Mouse (Mus musculus) liver, embryonic 11.5 days (tissue): ENCODE data around the gene Fam205c. TPM values are rescaled to one million over a fixed set of nuclear protein-coding genes. Genes with fewer than 3 reads are reported as not detected.

Experiments used
- ATAC-seq: fragments of 200-750 bp; cut with Nextera tagmentation; replicated peaks from 2 replicates; pipeline ENCODE4 v1.8.0; 2017; ENCODE audit warnings: moderate number of reproducible peaks, mild to moderate bottlenecking, moderate TSS enrichment, moderate library complexity; ENCODE audit not compliant: low FRiP score
- DNase-seq: peaks from one replicate; pipeline ENCODE4 v3.0.0-alpha.2; 2017; ENCODE audit warnings: low spot score
- H3K27ac ChIP-seq: fragments of 300-500 bp; sonication (generic); 2 replicates; pipeline ENCODE4 v1.5.1; 2014; ENCODE audit warnings: mild to moderate bottlenecking, low read depth, low read length, control low read depth
- H3K27me3 ChIP-seq: fragments of 300-500 bp; sonication (generic); replicated peaks from 2 replicates; pipeline ENCODE4 v1.6.1; 2014; ENCODE audit warnings: low read length, mixed read lengths; ENCODE audit not compliant: control insufficient read depth, insufficient read depth
- H3K36me3 ChIP-seq: fragments of 300-500 bp; sonication (generic); 2 replicates; pipeline ENCODE4 v1.6.1; 2014; ENCODE audit warnings: mild to moderate bottlenecking, low read length, moderate library complexity, mixed read lengths; ENCODE audit not compliant: control insufficient read depth, insufficient read depth
- H3K4me1 ChIP-seq: fragments of 300-500 bp; sonication (generic); replicated peaks from 2 replicates; pipeline ENCODE4 v1.6.1; 2014; ENCODE audit warnings: low read length, mixed read lengths; ENCODE audit not compliant: control insufficient read depth, insufficient read depth
- H3K4me2 ChIP-seq: fragments of 300-500 bp; sonication (generic); 2 replicates; pipeline ENCODE4 v1.6.1; 2014; ENCODE audit warnings: mild to moderate bottlenecking, control low read depth, moderate library complexity
- H3K4me3 ChIP-seq: fragments of 300-500 bp; sonication (generic); 2 replicates; pipeline ENCODE4 v1.5.1; 2014; ENCODE audit warnings: low read depth, low read length, control low read depth
- H3K9ac ChIP-seq: fragments of 300-500 bp; sonication (generic); 2 replicates; pipeline ENCODE4 v1.6.1; 2014; ENCODE audit warnings: low read depth, low read length, control low read depth
- H3K9me3 ChIP-seq: fragments of 300-500 bp; sonication (generic); 2 replicates; pipeline ENCODE4 v1.6.1; 2016; ENCODE audit warnings: low read length, inconsistent platforms, mixed read lengths; ENCODE audit not compliant: control insufficient read depth
- WGBS: fragments of 180-500 bp; shearing (Covaris S2); extraction: QIAGEN DNeasy Blood & Tissue Kit; methylation state at CpG from one replicate; pipeline ENCODE4 v1.1.7; 2014; 5-methylcytosine and 5-hydroxymethylcytosine counted together
- polyA plus RNA-seq: library from polyadenylated mRNA; unstranded; fragments of >200 nt; fragmentation: Nextera tagmentation; extraction: Ambion mirVana; gene quantifications from 2 replicates; pipeline ENCODE4 v1.2.1, GENCODE M21; 2014

The Fam205c gene
- polyA plus RNA-seq, 1 experiment from 2014 or later: 0.71 TPM

DNA sequence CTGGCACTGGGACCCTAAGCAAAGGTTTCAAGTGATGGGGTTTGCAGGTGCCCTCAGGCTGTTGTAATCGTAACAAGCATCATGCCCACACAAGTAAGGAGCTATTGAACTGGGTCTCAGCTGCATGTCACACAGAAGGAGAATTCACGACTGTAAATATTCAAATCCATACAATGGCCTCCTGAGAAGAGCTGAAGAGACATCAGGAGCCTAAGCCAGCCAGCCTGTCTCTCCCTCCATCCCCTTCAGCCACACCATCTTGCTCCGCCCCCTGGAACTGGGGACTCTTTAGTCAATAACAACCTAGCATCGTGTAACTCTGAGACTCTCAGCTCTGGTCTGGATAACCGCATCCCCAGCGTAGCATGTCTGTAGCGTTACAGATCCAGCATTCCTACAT is 17.1 kb upstream of the Fam205c start:
- no peak for ATAC-seq
- no peaks in the 10 kb centered on the region for H3K9me3 ChIP-seq
- no peaks in the 10 kb centered on the region for H3K27me3 ChIP-seq
- H3K4me1 ChIP-seq: no peaks in the 10 kb centered on the region
- WGBS: 68% methylated on average over 7 of the region's 7 CpGs
- H3K9ac ChIP-seq: no peak overlapping the region
- no peak overlapping the region for H3K4me2 ChIP-seq
- H3K36me3 ChIP-seq: no peaks in the 10 kb centered on the region
- DNase-seq: no peak
- no peak overlapping the region for H3K27ac ChIP-seq
- H3K4me3 ChIP-seq: no peak overlapping the region

DNA sequence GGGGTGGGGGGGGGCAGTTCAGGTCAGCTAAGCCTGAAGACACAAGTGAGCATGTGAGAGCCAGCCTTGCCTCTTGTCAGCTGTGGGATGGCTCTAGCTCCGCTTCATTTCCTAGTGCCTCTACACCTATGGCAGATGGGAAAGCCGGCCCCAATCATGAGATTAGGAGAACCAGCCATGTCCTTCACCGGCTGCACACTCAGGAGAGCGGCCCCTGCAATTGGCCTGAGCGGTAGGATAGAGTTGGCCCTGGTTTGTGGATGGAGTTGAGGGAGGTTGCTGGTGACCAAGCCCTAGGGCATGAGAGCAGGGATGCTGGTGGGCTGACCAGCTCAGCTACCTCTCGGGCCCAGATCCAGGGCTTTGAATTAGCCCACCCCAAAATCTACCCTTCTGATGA is 14.8 kb upstream of the Fam205c start:
- H3K27me3 ChIP-seq: no peaks in the 10 kb centered on the region
- 92% methylated on average over 6 of the region's 6 CpGs for WGBS
- H3K9me3 ChIP-seq: no peaks in the 10 kb centered on the region
- H3K4me3 ChIP-seq: no peak overlapping the region
- no peak overlapping the region for H3K4me2 ChIP-seq
- no peak for DNase-seq
- no peaks in the 10 kb centered on the region for H3K36me3 ChIP-seq
- no peak for ATAC-seq
- H3K9ac ChIP-seq: no peak overlapping the region
- no peak overlapping the region for H3K27ac ChIP-seq
- H3K4me1 ChIP-seq: no peaks in the 10 kb centered on the region

GRCm38 (mm10) chr4:42886926-42887325 is 12.9 kb upstream of the Fam205c start:
- Histone ChIP-seq H3K27ac (no peak overlapping the region), H3K4me3 (no peak overlapping the region), H3K4me1 (no peaks in the 10 kb centered on the region), H3K9me3 (no peaks in the 10 kb centered on the region), H3K4me2 (no peak overlapping the region), H3K27me3 (no peaks in the 10 kb centered on the region), H3K9ac (no peak overlapping the region), H3K36me3 (no peaks in the 10 kb centered on the region)
- WGBS: 87% methylated on average over 6 of the region's 6 CpGs
- no peak for DNase-seq
- ATAC-seq: no peak

- H3K27me3 ChIP-seq: no peaks in the 10 kb centered on the region
- H3K4me2 ChIP-seq: peak overlapping the region; percentile 21
- peak overlapping the region; percentile 23 for H3K4me3 ChIP-seq
- H3K36me3 ChIP-seq: no peaks in the 10 kb centered on the region
- peak overlapping the region; percentile 17; the same call in 1 of the 2 replicates for H3K27ac ChIP-seq
- DNase-seq (no peak), ATAC-seq (peak; percentile 54)
- no peaks in the 10 kb centered on the region for H3K9me3 ChIP-seq
- peaks cover 9% of the 10 kb centered on the region for H3K4me1 ChIP-seq
- peak overlapping the region; percentile 55 for H3K9ac ChIP-seq
- 33% methylated on average over 1 of the region's 1 CpGs for WGBS
Measured at GRCm38 (mm10) chr4:42880677-42880948, 6.6 kb upstream of the Fam205c start.

DNA sequence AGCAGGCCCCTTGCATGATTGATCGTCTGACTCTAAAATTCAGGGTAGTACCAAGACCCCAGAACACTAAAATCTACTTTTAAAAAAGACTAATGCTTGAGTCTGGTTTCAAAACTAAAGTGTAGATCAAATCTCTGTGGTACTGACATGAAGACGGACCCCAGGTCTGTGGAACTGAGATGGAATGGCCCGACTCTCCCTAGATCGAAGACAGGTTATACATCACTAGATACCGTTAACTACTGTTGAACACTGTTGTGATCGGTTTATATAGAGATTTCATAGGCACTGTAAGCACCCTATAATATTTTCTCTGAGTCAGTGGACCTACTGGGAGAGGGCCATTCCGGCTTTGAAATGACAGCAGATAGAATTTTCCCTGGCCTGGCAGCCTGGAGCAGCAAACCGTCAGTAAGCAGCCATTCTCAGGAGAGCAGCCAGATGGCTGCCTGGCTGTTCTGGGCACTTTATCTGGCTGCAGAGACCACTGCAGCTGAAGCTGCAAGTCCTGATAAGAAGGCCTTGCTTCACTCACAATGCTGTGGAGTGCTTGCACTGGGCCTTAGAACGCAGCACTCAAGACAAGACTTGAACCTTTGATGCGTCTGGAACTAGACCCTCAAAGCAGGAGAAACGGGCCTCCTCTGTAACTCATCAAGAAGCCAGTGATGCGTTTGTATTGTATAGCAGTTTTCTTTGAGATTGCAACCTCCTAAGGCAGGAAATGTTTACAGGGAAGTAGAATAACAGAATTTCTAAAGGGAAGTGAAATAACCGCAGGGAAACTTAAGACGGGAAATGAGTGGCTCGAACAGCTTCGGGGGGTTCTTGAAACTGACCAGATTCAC is 6.0 kb upstream of the Fam205c start:
- peak overlapping the region; percentile 21 for H3K4me2 ChIP-seq
- peak overlapping the region; percentile 17 for H3K27ac ChIP-seq
- peak; percentile 99 for ATAC-seq
- H3K4me1 ChIP-seq: peaks cover 9% of the 10 kb centered on the region
- no peaks in the 10 kb centered on the region for H3K9me3 ChIP-seq
- WGBS: 47% methylated on average over 16 of the region's 16 CpGs
- peak overlapping the region; percentile 55 for H3K9ac ChIP-seq
- H3K27me3 ChIP-seq: no peaks in the 10 kb centered on the region
- H3K4me3 ChIP-seq: peak overlapping the region; percentile 23
- H3K36me3 ChIP-seq: no peaks in the 10 kb centered on the region
- peak; percentile 48 for DNase-seq

DNA sequence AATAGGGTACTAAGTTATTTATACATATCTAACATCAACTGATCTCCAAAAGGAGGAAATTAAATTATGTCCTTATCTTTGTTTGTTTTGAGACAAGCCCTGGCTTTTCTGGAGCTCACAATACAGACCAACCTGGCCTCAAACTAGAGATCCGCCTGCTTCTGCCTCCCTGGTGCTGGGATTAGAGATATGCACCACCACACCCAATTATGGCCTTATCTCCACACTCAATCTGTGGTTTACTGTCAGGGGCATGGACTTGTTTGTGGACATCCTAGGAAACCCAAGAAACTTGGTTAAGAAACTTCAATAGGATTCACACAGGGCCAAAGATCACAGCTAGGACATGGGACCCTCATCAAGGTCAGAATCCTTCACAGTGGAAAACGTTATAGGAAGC is 3.6 kb upstream of the Fam205c start:
- Histone ChIP-seq H3K4me2 (no peak overlapping the region), H3K4me1 (peaks cover 9% of the 10 kb centered on the region), H3K9me3 (no peaks in the 10 kb centered on the region), H3K27me3 (no peaks in the 10 kb centered on the region), H3K4me3 (no peak overlapping the region), H3K27ac (no peak overlapping the region), H3K9ac (no peak overlapping the region), H3K36me3 (no peaks in the 10 kb centered on the region)
- ATAC-seq (no peak), DNase-seq (no peak)
- 70% methylated on average over 2 of the region's 2 CpGs for WGBS

DNA sequence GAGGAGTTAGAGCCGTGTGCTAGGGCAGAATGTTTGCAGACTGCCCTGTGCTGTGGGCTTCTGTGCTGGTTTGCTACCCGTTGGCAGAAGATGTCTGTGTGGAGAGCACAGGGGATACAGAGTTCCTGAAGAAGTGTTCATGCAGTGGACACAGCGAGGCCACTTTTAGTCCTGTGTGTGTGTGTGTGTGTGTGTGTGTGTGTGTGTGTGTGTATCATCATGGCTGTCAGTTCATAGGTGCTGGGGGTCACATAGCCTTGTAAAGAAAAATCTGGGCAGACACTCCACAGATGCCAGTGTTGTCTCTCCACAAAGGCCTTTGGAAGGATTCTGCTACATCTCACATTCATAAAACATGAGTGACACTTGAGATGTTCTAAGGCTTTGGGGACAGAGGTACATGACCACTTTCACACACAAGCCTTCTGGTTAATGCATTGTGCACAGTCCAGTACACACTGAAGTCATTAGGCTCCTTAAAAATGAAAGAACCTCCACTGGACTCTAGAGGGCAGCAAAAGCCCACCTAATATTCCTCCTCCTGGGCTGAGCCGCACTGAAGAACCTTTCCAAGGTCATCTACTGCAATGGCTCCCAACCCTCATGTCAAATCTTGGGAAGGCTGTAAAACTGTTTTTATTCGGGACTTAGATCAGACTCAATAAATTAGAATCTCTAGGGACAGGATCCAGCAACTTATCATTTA is 2.7 kb upstream of the Fam205c start:
- peaks cover 9% of the 10 kb centered on the region for H3K4me1 ChIP-seq
- no peak overlapping the region for H3K9ac ChIP-seq
- H3K4me3 ChIP-seq: no peak overlapping the region
- 30% methylated on average over 5 of the region's 5 CpGs for WGBS
- ATAC-seq (peak; percentile 62; the same call in 1 of the 2 replicates), DNase-seq (no peak)
- H3K9me3 ChIP-seq: no peaks in the 10 kb centered on the region
- H3K27me3 ChIP-seq: no peaks in the 10 kb centered on the region
- H3K36me3 ChIP-seq: no peaks in the 10 kb centered on the region
- no peak overlapping the region for H3K27ac ChIP-seq
- no peak overlapping the region for H3K4me2 ChIP-seq

GRCm38 (mm10) chr4:42872746-42873435 is 1.1 kb downstream of the Fam205c start:
- H3K4me2 ChIP-seq: no peak overlapping the region
- H3K36me3 ChIP-seq: no peaks in the 10 kb centered on the region
- no peak overlapping the region for H3K9ac ChIP-seq
- no peak overlapping the region for H3K4me3 ChIP-seq
- WGBS: 70% methylated on average over 16 of the region's 16 CpGs
- no peaks in the 10 kb centered on the region for H3K27me3 ChIP-seq
- no peak for DNase-seq
- H3K27ac ChIP-seq: no peak overlapping the region
- no peak for ATAC-seq
- peaks cover 7% of the 10 kb centered on the region for H3K4me1 ChIP-seq
- H3K9me3 ChIP-seq: no peaks in the 10 kb centered on the region
